Mouse (Mus musculus) olfactory bulb, adult 2 months (tissue): ENCODE measurements around the gene Nt5c1a. TPM values are rescaled to one million over a fixed set of nuclear protein-coding genes. Genes with fewer than 3 reads are reported as not detected.

ENCODE experiments used
- H3K27ac ChIP-seq: fragments of 200-500 bp; 2 replicates; pipeline ENCODE4 v1.5.1; 2012; ENCODE audit warnings: low read depth, low read length; ENCODE audit not compliant: insufficient read depth
- H3K4me1 ChIP-seq: fragments of 200-500 bp; 2 replicates; pipeline ENCODE4 v1.6.1; 2012; ENCODE audit warnings: low read length; ENCODE audit not compliant: control insufficient read depth, insufficient read depth
- H3K4me3 ChIP-seq: fragments of 200-500 bp; 2 replicates; pipeline ENCODE4 v1.5.1; 2012; ENCODE audit warnings: mild to moderate bottlenecking, low read depth, low read length, moderate library complexity; ENCODE audit not compliant: insufficient read depth
- CTCF ChIP-seq: fragments of 200-500 bp; IDR thresholded peaks from 2 replicates; pipeline ENCODE4 v1.5.1; 2012; ENCODE audit warnings: low read depth, mild to moderate bottlenecking, low read length, moderate library complexity; ENCODE audit not compliant: insufficient read depth
- POLR2A ChIP-seq: fragments of 200-500 bp; IDR thresholded peaks from 2 replicates; pipeline ENCODE4 v1.6.1; 2012; ENCODE audit warnings: mild to moderate bottlenecking, low read depth, low read length, moderate library complexity; ENCODE audit not compliant: insufficient read depth
- WGBS: fragments of 180-500 bp; shearing (Covaris S2); methylation state at CpG from one replicate; pipeline ENCODE4 v1.1.7; 2018; 5-methylcytosine and 5-hydroxymethylcytosine counted together
- polyA plus RNA-seq: library from polyadenylated mRNA; stranded (reverse); fragments of >200 nt; gene quantifications from 2 replicates; pipeline ENCODE4 v1.2.4, GENCODE M21; 2012; ENCODE audit warnings: low replicate concordance; ENCODE audit not compliant: missing spikeins, insufficient read depth, insufficient read length

Gene Nt5c1a
- polyA plus RNA-seq, 1 experiment: not detected

DNA sequence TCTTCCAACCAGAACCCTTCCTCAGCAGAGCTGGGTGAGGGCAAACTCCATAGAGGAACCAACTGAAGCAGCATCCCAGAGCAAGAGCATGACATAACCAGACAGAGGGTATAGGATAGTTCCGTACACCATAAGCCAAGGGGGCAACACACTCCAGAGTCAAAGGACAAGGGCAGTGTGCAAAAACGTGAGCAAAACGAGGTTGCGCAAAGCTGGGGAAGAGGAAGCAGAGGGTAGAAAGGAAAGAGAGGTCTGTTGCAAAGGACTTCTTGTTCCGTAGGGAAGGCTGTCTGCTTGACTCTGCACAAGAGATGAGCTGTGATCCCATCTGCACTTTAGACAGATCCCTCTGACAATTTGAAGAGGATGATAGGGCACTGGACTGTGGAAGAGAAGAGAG is 6.0 kb downstream of the Nt5c1a start:
- 85% methylated on average over 5 of the region's 5 CpGs for WGBS
- H3K4me3 ChIP-seq: no peak overlapping the region

GRCm38 (mm10) chr4:123210996-123211395 is 9.7 kb downstream of the Nt5c1a start:
- no peak overlapping the region for H3K27ac ChIP-seq
- peaks cover 13% of the 10 kb centered on the region for H3K4me1 ChIP-seq
- no peak overlapping the region for H3K4me3 ChIP-seq
- TF ChIP-seq POLR2A (no peak), CTCF (no peak)
- 76% methylated on average over 8 of the region's 8 CpGs for WGBS

More for the DNA sequence above, 6.0 kb downstream of the Nt5c1a start:
- TF ChIP-seq POLR2A: no peak
- no peak for TF ChIP-seq CTCF
- no peak overlapping the region for H3K27ac ChIP-seq
- peaks cover 9% of the 10 kb centered on the region for H3K4me1 ChIP-seq

GRCm38 (mm10) chr4:123211453-123211852 is 10.1 kb downstream of the Nt5c1a start:
- TF ChIP-seq POLR2A: no peak
- no peak for TF ChIP-seq CTCF

DNA sequence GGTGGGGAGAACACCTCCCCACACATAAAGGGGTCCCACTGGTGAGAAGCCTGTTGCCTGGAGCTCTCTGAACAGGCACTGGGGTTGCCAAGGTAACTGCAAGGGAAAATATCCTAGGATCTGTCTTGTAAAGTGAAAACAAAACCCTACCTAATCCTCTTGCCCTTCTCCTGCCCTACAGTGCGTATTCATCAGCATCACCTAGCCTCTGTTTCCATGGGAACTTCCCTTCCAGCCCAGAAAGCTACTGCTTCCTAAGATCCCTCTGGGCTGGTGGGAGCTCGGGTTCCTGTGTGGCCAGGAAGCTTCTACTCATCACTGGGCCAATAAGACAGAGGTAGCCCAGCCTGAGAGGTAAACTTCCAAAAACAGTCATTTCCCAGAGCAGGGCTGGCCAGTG is 11.0 kb downstream of the Nt5c1a start:
- H3K27ac ChIP-seq: no peak overlapping the region
- TF ChIP-seq CTCF (no peak), POLR2A (no peak)
- no peak overlapping the region for H3K4me3 ChIP-seq
- H3K4me1 ChIP-seq: peaks cover 14% of the 10 kb centered on the region
- WGBS: 43% methylated on average over 2 of the region's 2 CpGs

More at GRCm38 (mm10) chr4:123211453-123211852, 10.1 kb downstream of the Nt5c1a start:
- Histone ChIP-seq H3K4me1 (peaks cover 14% of the 10 kb centered on the region), H3K27ac (no peak overlapping the region), H3K4me3 (no peak overlapping the region)
- WGBS: 77% methylated on average over 5 of the region's 5 CpGs

DNA sequence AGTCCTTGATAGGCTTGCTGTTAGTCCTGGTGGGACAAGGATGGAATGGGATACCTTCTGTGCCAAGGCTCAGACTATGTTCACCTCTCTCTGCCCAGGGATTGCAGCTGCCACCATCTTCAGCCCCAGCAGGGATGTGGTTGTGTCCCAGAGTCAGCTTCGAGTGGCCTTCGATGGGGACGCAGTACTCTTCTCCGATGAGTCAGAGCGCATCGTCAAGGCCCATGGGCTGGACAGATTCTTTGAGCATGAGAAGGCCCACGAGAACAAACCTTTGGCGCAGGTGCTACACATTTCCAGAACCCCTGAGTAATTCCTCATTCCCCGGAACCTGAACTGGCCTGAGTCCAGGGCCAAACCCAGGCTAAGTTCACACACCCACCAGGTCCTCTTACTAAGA is 12.7 kb downstream of the Nt5c1a start:
- TF ChIP-seq CTCF (no peak), POLR2A (no peak)
- no peak overlapping the region for H3K4me3 ChIP-seq
- H3K27ac ChIP-seq: no peak overlapping the region
- WGBS: 96% methylated on average over 9 of the region's 9 CpGs
- peaks cover 9% of the 10 kb centered on the region; the same call in 1 of the 2 replicates for H3K4me1 ChIP-seq

- peaks cover 9% of the 10 kb centered on the region; the same call in 1 of the 2 replicates for H3K4me1 ChIP-seq
- TF ChIP-seq CTCF (no peak), POLR2A (no peak)
- 63% methylated on average over 1 of the region's 1 CpGs for WGBS
- H3K27ac ChIP-seq: no peak overlapping the region
- H3K4me3 ChIP-seq: no peak overlapping the region
These were observed 14.1 kb downstream of the Nt5c1a start for GRCm38 (mm10) chr4:123215367-123215766.

GRCm38 (mm10) chr4:123216782-123217181 is 15.5 kb downstream of the Nt5c1a start:
- no peak overlapping the region for H3K27ac ChIP-seq
- TF ChIP-seq POLR2A: no peak
- TF ChIP-seq CTCF: peak; percentile 52
- H3K4me1 ChIP-seq: peaks cover 9% of the 10 kb centered on the region; the same call in 1 of the 2 replicates
- WGBS: 18% methylated on average over 1 of the region's 1 CpGs
- no peak overlapping the region for H3K4me3 ChIP-seq

- no peak for TF ChIP-seq POLR2A
- TF ChIP-seq CTCF: peak; percentile 80
- Histone ChIP-seq H3K4me1 (peaks cover 7% of the 10 kb centered on the region; the same call in 1 of the 2 replicates), H3K27ac (no peak overlapping the region), H3K4me3 (no peak overlapping the region)
- 68% methylated on average over 15 of the region's 15 CpGs for WGBS
These were observed 18.5 kb downstream of the Nt5c1a start for GRCm38 (mm10) chr4:123219720-123220357.

- no peak for TF ChIP-seq CTCF
- TF ChIP-seq POLR2A: no peak
- WGBS: 92% methylated on average over 4 of the region's 4 CpGs
- no peak overlapping the region for H3K27ac ChIP-seq
- no peak overlapping the region for H3K4me3 ChIP-seq
- H3K4me1 ChIP-seq: 0 out of 2 replicates have a peak, but pooled peaks cover 4% of the 10 kb centered on the region
These were observed 19.3 kb downstream of the Nt5c1a start for GRCm38 (mm10) chr4:123220637-123221036.
